Comparison of ENCODE assay signal across 23 mouse cellular contexts in the genomic region with DNA sequence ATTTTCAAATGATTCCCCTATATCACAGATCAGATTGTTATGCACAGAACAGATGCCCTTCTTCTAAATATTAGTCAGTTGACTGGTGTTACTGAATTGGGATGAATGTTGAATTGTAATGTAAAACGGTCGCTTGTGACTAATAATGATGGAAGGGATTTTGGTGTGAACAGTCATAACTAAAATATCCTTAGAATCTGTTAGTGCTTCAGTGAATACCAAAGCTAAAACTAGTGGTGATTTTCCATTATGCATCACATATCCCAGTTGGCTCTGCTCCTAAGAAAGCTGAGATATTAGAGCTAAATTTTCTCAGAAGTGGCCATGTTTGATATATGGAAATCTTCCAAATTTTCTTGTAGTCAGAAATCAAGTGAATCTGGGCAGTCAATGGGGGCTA.
A peak's percentile ranks its signal among the peaks of the same experiment; 100 is the strongest.
DNase-seq lines count a peak whose midpoint lies in the region; ATAC-seq and TF ChIP-seq lines count a peak whose summit lies in the region.
"Had no signal": no experiment of that assay in that cellular context is flagged by ENCODE, and none has a peak within 500 bp of the region (broad histone marks: within the 10 kb centered on the region; RNA-seq: fewer than 3 reads in every experiment).

No protein-coding gene starts in this region.

- ATAC-seq in forebrain, embryonic 14.5 days, result no peak
- ATAC-seq in forebrain, embryonic 11.5 days (replicated peaks; ENCODE audit: low FRiP score), result no peak
- ATAC-seq: forebrain, embryonic 13.5 days; hindbrain, postnatal 0 days had no signal

- H3K27ac ChIP-seq in forebrain, embryonic 14.5 days (ENCODE audit: low read depth, low read length), result no peak overlapping the region
- no peak overlapping the region for H3K27ac ChIP-seq in forebrain, embryonic 11.5 days (ENCODE audit: low read depth, low read length)
- H3K27ac ChIP-seq: embryonic facial prominence, embryonic 15.5 days; forebrain, embryonic 13.5 days; gastrocnemius, adult 2 months; heart, embryonic 10.5 days; hindbrain, embryonic 12.5 days; hindbrain, postnatal 0 days had no signal

- no peak overlapping the region for H3K9ac ChIP-seq in forebrain, embryonic 14.5 days (ENCODE audit: low read length)
- no peak overlapping the region for H3K9ac ChIP-seq in forebrain, embryonic 11.5 days (ENCODE audit: low read length)
- H3K9ac ChIP-seq: embryonic facial prominence, embryonic 15.5 days; forebrain, embryonic 13.5 days; hindbrain, embryonic 12.5 days had no signal

- H3K36me3 ChIP-seq in forebrain, embryonic 14.5 days (ENCODE audit: control insufficient read depth, insufficient read depth, low read length), result no peaks in the 10 kb centered on the region
- H3K36me3 ChIP-seq in forebrain, embryonic 11.5 days (ENCODE audit: control insufficient read depth, insufficient read depth, low read length), result no peaks in the 10 kb centered on the region
- H3K36me3 ChIP-seq in myocyte (ENCODE audit: control insufficient read depth, insufficient read depth), result no peaks in the 10 kb centered on the region
- H3K36me3 ChIP-seq: embryonic facial prominence, embryonic 15.5 days; G1E; heart, embryonic 10.5 days; hindbrain, embryonic 12.5 days had no signal

- 74% methylated on average over 2 of the region's 2 CpGs for WGBS in forebrain, embryonic 14.5 days
- WGBS in forebrain, embryonic 11.5 days, result 86% methylated on average over 2 of the region's 2 CpGs

- H3K4me3 ChIP-seq in forebrain, embryonic 14.5 days (ENCODE audit: low read depth, low read length), result no peak overlapping the region
- no peak overlapping the region for H3K4me3 ChIP-seq in forebrain, embryonic 11.5 days (ENCODE audit: low read depth, low read length)
- H3K4me3 ChIP-seq in myocyte, result no peak overlapping the region
- H3K4me3 ChIP-seq: embryonic facial prominence, embryonic 15.5 days; forebrain, embryonic 13.5 days; gastrocnemius, adult 2 months; heart, embryonic 10.5 days; hindbrain, embryonic 12.5 days had no signal

- DNase-seq in forebrain, embryonic 14.5 days (ENCODE audit: low spot score), result peak; percentile 14
- no peak for DNase-seq in forebrain, embryonic 11.5 days (ENCODE audit: low spot score)
- peak; percentile 93 for DNase-seq in Muller cell, postnatal 12 days (ENCODE audit: inconsistent ontology term)
- DNase-seq in brain, adult 2 months (ENCODE audit: low read depth, low spot score), result peak; percentile 4
- no peak for DNase-seq in frontal cortex, postnatal 14 days (ENCODE audit: low spot score in 2 of 2)
- no peak for DNase-seq in left cerebral cortex, postnatal 4 days
- no peak for DNase-seq in layer of hippocampus, postnatal 25 days (ENCODE audit: extremely low spot score in 1 of 2, low spot score in 1 of 2)
- DNase-seq: adrenal gland, postnatal 14 days; cerebellum, adult 2 months; cerebellum, postnatal 10 days; gastrocnemius, adult 2 months; heart, adult 18-20 months; heart, postnatal 10 days; heart, postnatal 4 days; kidney, adult 11 months; kidney, adult 9 months had no signal

- TF ChIP-seq POLR2A in myocyte (IDR thresholded peaks at IDR 0.05; ENCODE audit: insufficient read length, low read depth), result no peak

- intact Hi-C loops in left cerebral cortex, postnatal 4 days (cut with DNase I), result no loop called here

- H3K4me1 ChIP-seq in forebrain, embryonic 14.5 days (ENCODE audit: control insufficient read depth, insufficient read depth, low read length), result no peaks in the 10 kb centered on the region
- no peaks in the 10 kb centered on the region for H3K4me1 ChIP-seq in forebrain, embryonic 11.5 days (replicated peaks; ENCODE audit: control insufficient read depth, insufficient read depth, low read length)
- H3K4me1 ChIP-seq: embryonic facial prominence, embryonic 15.5 days; forebrain, embryonic 13.5 days; heart, embryonic 10.5 days; hindbrain, embryonic 12.5 days had no signal

- H3K27me3 ChIP-seq in forebrain, embryonic 14.5 days (replicated peaks; ENCODE audit: control insufficient read depth, insufficient read depth, low read length), result no peaks in the 10 kb centered on the region
- no peaks in the 10 kb centered on the region for H3K27me3 ChIP-seq in forebrain, embryonic 11.5 days (ENCODE audit: control insufficient read depth, insufficient read depth, low read length)
- no peaks in the 10 kb centered on the region for H3K27me3 ChIP-seq in myocyte (ENCODE audit: control insufficient read depth, insufficient read depth, insufficient read length)
- H3K27me3 ChIP-seq: embryonic facial prominence, embryonic 15.5 days; forebrain, embryonic 13.5 days; hindbrain, embryonic 12.5 days had no signal

- no peak overlapping the region for H3ac ChIP-seq in myocyte (ENCODE audit: control insufficient read depth, insufficient read length)

- H3K79me2 ChIP-seq in myocyte (ENCODE audit: control insufficient read depth, insufficient read depth), result no peaks in the 10 kb centered on the region

- no peaks in the 10 kb centered on the region for H3K9me3 ChIP-seq in forebrain, embryonic 14.5 days (replicated peaks; ENCODE audit: control insufficient read depth, low read length)
- no peaks in the 10 kb centered on the region for H3K9me3 ChIP-seq in forebrain, embryonic 11.5 days (ENCODE audit: control insufficient read depth, low read length)
- H3K9me3 ChIP-seq: embryonic facial prominence, embryonic 15.5 days; forebrain, embryonic 13.5 days; G1E; heart, embryonic 10.5 days; hindbrain, embryonic 12.5 days had no signal

- H3K4me2 ChIP-seq in forebrain, embryonic 14.5 days (ENCODE audit: low read length), result no peak overlapping the region
- H3K4me2 ChIP-seq in forebrain, embryonic 11.5 days (ENCODE audit: low read depth, low read length, severe bottlenecking), result no peak overlapping the region
- H3K4me2 ChIP-seq in myocyte (ENCODE audit: low read depth), result peak overlapping the region; percentile 30
- H3K4me2 ChIP-seq: embryonic facial prominence, embryonic 15.5 days; forebrain, embryonic 13.5 days; hindbrain, embryonic 12.5 days had no signal

TF ChIP-seq in myocyte, 11 proteins besides CTCF, POLR2A, EP300 and RAD21:
- TF ChIP-seq MYOG (IDR thresholded peaks at IDR 0.05; ENCODE audit: control insufficient read depth in 1 of 3, insufficient read depth in 1 of 3, insufficient read length in 2 of 3, low read depth in 2 of 3) (no peak), MYOD1 (IDR thresholded peaks at IDR 0.05; ENCODE audit: control insufficient read depth in 1 of 3, insufficient read length in 2 of 3, low read depth in 2 of 3) (no peak), TCF3 (IDR thresholded peaks at IDR 0.05; ENCODE audit: insufficient read length, low read depth) (no peak), POLR2AphosphoS2 (IDR thresholded peaks at IDR 0.05; ENCODE audit: insufficient read length, low read depth) (no peak), CEBPB (IDR thresholded peaks at IDR 0.05; ENCODE audit: insufficient read depth, poor library complexity, severe bottlenecking) (no peak), MAX (IDR thresholded peaks at IDR 0.05; ENCODE audit: low read depth) (no peak), REST (IDR thresholded peaks at IDR 0.05; ENCODE audit: insufficient read depth, insufficient read length) (no peak), TCF12 (IDR thresholded peaks at IDR 0.05; ENCODE audit: insufficient read depth, poor library complexity, severe bottlenecking) (no peak), USF1 (IDR thresholded peaks at IDR 0.05; ENCODE audit: low read depth) (no peak), E2F4 (IDR thresholded peaks at IDR 0.05; ENCODE audit: insufficient read depth) (no peak), SRF (IDR thresholded peaks at IDR 0.05; ENCODE audit: control insufficient read depth, insufficient read length, low read depth) (no peak)

Comparison
In these comparisons a context has a peak if more than half of its experiments do, and no peak if none do; other contexts are left out.
1. DNase-seq: peak in forebrain, embryonic 14.5 days (single experiment), Muller cell, postnatal 12 days (single experiment) and brain, adult 2 months (single experiment); none in forebrain, embryonic 11.5 days (single experiment), frontal cortex, postnatal 14 days (0 of 2), left cerebral cortex, postnatal 4 days (single experiment) and layer of hippocampus, postnatal 25 days (0 of 2).